Mouse (Mus musculus): ENCODE measurements around the gene Ndufc1.

- no peak for TF ChIP-seq POLR2A (IDR thresholded peaks at IDR 0.05; ENCODE audit: low read depth, low read length)
- TF ChIP-seq CTCF (IDR thresholded peaks at IDR 0.05; ENCODE audit: extremely low read depth, insufficient read depth, insufficient read length, insufficient replicate concordance): no peak
Observed at GRCm38 (mm10) chr3:51387134-51387451, 21.7 kb downstream of the Ndufc1 start.
